Comparison of ENCODE assay signal across 11 mouse cellular contexts in genomic region chr4:3232053-3232452, GRCm38 (mm10). TPM values are rescaled to one million over a fixed set of nuclear protein-coding genes. Genes with fewer than 3 reads are reported as not detected.
DNase-seq lines count a peak whose midpoint lies in the region; ATAC-seq lines count a peak whose summit lies in the region.
"Had no signal": no experiment of that assay in that cellular context is flagged by ENCODE, and none has a peak within 500 bp of the region (broad histone marks: within the 10 kb centered on the region; RNA-seq: fewer than 3 reads in every experiment).

No protein-coding gene starts in this region.

- DNase-seq in forebrain, embryonic 11.5 days (ENCODE audit: low spot score), result no peak
- peak; percentile 39 for DNase-seq in urinary bladder, postnatal 25 days (ENCODE audit: low spot score)
- no peak for DNase-seq in urinary bladder, adult 2 months (ENCODE audit: low spot score)
- no peak for DNase-seq in layer of hippocampus, adult 8-10 months (ENCODE audit: low spot score in 2 of 2)
- DNase-seq: liver, embryonic 13.5 days had no signal

- WGBS in forebrain, embryonic 15.5 days, result 70% methylated on average over 6 of the region's 6 CpGs
- 70% methylated on average over 6 of the region's 6 CpGs for WGBS in forebrain, embryonic 11.5 days
- 61% methylated on average over 6 of the region's 6 CpGs for WGBS in limb, embryonic 13.5 days

- H3K9me3 ChIP-seq in forebrain, embryonic 15.5 days, result peaks cover 24% of the 10 kb centered on the region
- H3K9me3 ChIP-seq in forebrain, embryonic 11.5 days (ENCODE audit: control insufficient read depth, low read length), result peaks cover 38% of the 10 kb centered on the region
- H3K9me3 ChIP-seq in limb, embryonic 13.5 days, result peaks cover 29% of the 10 kb centered on the region

- ATAC-seq in forebrain, embryonic 15.5 days (replicated peaks), result 0 out of 2 replicates have a peak, but pooled peaks have one; percentile 30
- ATAC-seq in forebrain, embryonic 11.5 days (replicated peaks; ENCODE audit: low FRiP score), result no peak
- ATAC-seq in limb, embryonic 13.5 days (ENCODE audit: low FRiP score, low read depth), result peak; percentile 62; the same call in 1 of the 2 replicates
- ATAC-seq in monocyte, adult 5-6 weeks (replicated peaks; ENCODE audit: insufficient number of reproducible peaks, low FRiP score, low TSS enrichment, poor library complexity, severe bottlenecking), result no peak
- no peak for ATAC-seq in cerebellum, adult (ENCODE audit: insufficient number of reproducible peaks, low FRiP score, low TSS enrichment)

- no peak overlapping the region for H3K27ac ChIP-seq in forebrain, embryonic 15.5 days (replicated peaks)
- no peak overlapping the region for H3K27ac ChIP-seq in forebrain, embryonic 11.5 days (ENCODE audit: low read depth, low read length)
- no peak overlapping the region for H3K27ac ChIP-seq in limb, embryonic 13.5 days
- H3K27ac ChIP-seq: heart, embryonic 13.5 days; liver, embryonic 13.5 days had no signal

- H3K4me1 ChIP-seq in forebrain, embryonic 15.5 days, result no peaks in the 10 kb centered on the region
- no peaks in the 10 kb centered on the region for H3K4me1 ChIP-seq in forebrain, embryonic 11.5 days (replicated peaks; ENCODE audit: control insufficient read depth, insufficient read depth, low read length)
- 0 out of 2 replicates have a peak, but pooled peaks cover 2% of the 10 kb centered on the region for H3K4me1 ChIP-seq in limb, embryonic 13.5 days
- H3K4me1 ChIP-seq: heart, embryonic 13.5 days had no signal

- no peak overlapping the region for H3K4me2 ChIP-seq in forebrain, embryonic 15.5 days (replicated peaks)
- H3K4me2 ChIP-seq in forebrain, embryonic 11.5 days (ENCODE audit: low read depth, low read length, severe bottlenecking), result no peak overlapping the region
- H3K4me2 ChIP-seq in limb, embryonic 13.5 days (replicated peaks), result no peak overlapping the region

- H3K9ac ChIP-seq in forebrain, embryonic 15.5 days (replicated peaks), result no peak overlapping the region
- H3K9ac ChIP-seq in forebrain, embryonic 11.5 days (ENCODE audit: low read length), result no peak overlapping the region
- no peak overlapping the region for H3K9ac ChIP-seq in limb, embryonic 13.5 days
- H3K9ac ChIP-seq: heart, embryonic 13.5 days; liver, embryonic 13.5 days had no signal

- H3K36me3 ChIP-seq in forebrain, embryonic 15.5 days, result no peaks in the 10 kb centered on the region
- H3K36me3 ChIP-seq in forebrain, embryonic 11.5 days (ENCODE audit: control insufficient read depth, insufficient read depth, low read length), result no peaks in the 10 kb centered on the region
- H3K36me3 ChIP-seq in limb, embryonic 13.5 days, result no peaks in the 10 kb centered on the region
- H3K36me3 ChIP-seq: heart, embryonic 13.5 days; liver, embryonic 13.5 days had no signal

- H3K4me3 ChIP-seq in forebrain, embryonic 15.5 days, result no peak overlapping the region
- H3K4me3 ChIP-seq in forebrain, embryonic 11.5 days (ENCODE audit: low read depth, low read length), result no peak overlapping the region
- no peak overlapping the region for H3K4me3 ChIP-seq in limb, embryonic 13.5 days

- no peaks in the 10 kb centered on the region for H3K27me3 ChIP-seq in forebrain, embryonic 15.5 days
- H3K27me3 ChIP-seq in forebrain, embryonic 11.5 days (ENCODE audit: control insufficient read depth, insufficient read depth, low read length), result no peaks in the 10 kb centered on the region
- 0 out of 2 replicates have a peak, but pooled peaks cover 3% of the 10 kb centered on the region for H3K27me3 ChIP-seq in limb, embryonic 13.5 days
- H3K27me3 ChIP-seq: heart, embryonic 13.5 days had no signal

RNA-seq across cellular contexts. Expression of gene Vmn1r3, which starts 46.9 kb away (rescaled TPM):
- polyA plus RNA-seq in forebrain, embryonic 15.5 days (2015; fragmentation: Nextera tagmentation; extraction: Ambion mirVana), result not detected in 2 replicates
- not detected in 2 replicates for polyA plus RNA-seq in forebrain, embryonic 11.5 days (2014; fragmentation: Nextera tagmentation; extraction: Ambion mirVana)
- not detected in 2 replicates for polyA plus RNA-seq in urinary bladder, adult 2 months (2012; rRNA removed)
- not detected in 2 replicates for polyA plus RNA-seq in limb, embryonic 13.5 days (2015; fragmentation: Nextera tagmentation; extraction: Ambion mirVana)
- not detected for total RNA-seq in layer of hippocampus, adult 8-10 months (2022)
- total RNA-seq in monocyte, adult 5-6 weeks (2017), result not detected in 3 replicates
- polyA plus RNA-seq: cortical plate, adult 2 months; heart, embryonic 13.5 days; liver, embryonic 13.5 days had no signal

Comparison
In these comparisons a context has a peak if more than half of its experiments do, and no peak if none do; other contexts are left out.
1. ATAC-seq: peak in forebrain, embryonic 15.5 days (single experiment) and limb, embryonic 13.5 days (single experiment); none in forebrain, embryonic 11.5 days (single experiment), monocyte, adult 5-6 weeks (single experiment) and cerebellum, adult (single experiment).